Mouse (Mus musculus): ENCODE measurements around the gene Pgs1. TPM values are rescaled to one million over a fixed set of nuclear protein-coding genes. Genes with fewer than 3 reads are reported as not detected.

Pgs1 gene
- polyA plus RNA-seq, 1 experiment: 35.6 TPM

GRCm38 (mm10) chr11:117983770-117984169 is 2.3 kb upstream of the Pgs1 start:
- no peak for TF ChIP-seq CTCF (IDR thresholded peaks at IDR 0.05; ENCODE audit: extremely low read depth, insufficient read depth, insufficient read length, insufficient replicate concordance)
- TF ChIP-seq POLR2A (IDR thresholded peaks at IDR 0.05; ENCODE audit: low read depth, low read length): no peak
- no peaks in the 10 kb centered on the region for H3K27me3 ChIP-seq (ENCODE audit: control insufficient read depth, insufficient read depth, low read length)
- H3K36me3 ChIP-seq (ENCODE audit: control insufficient read depth, insufficient read depth, low read length): no peaks in the 10 kb centered on the region
- H3K27ac ChIP-seq (ENCODE audit: insufficient read depth, low read length): no peak overlapping the region
- H3K4me3 ChIP-seq (ENCODE audit: extremely low read depth, insufficient read depth, insufficient read length): no peak overlapping the region
- no peak for DNase-seq (ENCODE audit: low read depth in 1 of 2, low spot score in 2 of 2)
- H3K4me1 ChIP-seq (ENCODE audit: control insufficient read depth, insufficient read depth, insufficient read length): peaks cover 4% of the 10 kb centered on the region; the same call in 1 of the 2 replicates
- WGBS: 83% methylated on average over 7 of the region's 7 CpGs

- Histone ChIP-seq H3K27me3 (ENCODE audit: control insufficient read depth, insufficient read depth, low read length) (no peaks in the 10 kb centered on the region), H3K27ac (ENCODE audit: insufficient read depth, low read length) (peak overlapping the region; percentile 26; the same call in 1 of the 2 replicates), H3K4me3 (ENCODE audit: extremely low read depth, insufficient read depth, insufficient read length) (peak overlapping the region; percentile 85), H3K4me1 (ENCODE audit: control insufficient read depth, insufficient read depth, insufficient read length) (peaks cover 7% of the 10 kb centered on the region; the same call in 1 of the 2 replicates), H3K36me3 (ENCODE audit: control insufficient read depth, insufficient read depth, low read length) (no peaks in the 10 kb centered on the region)
- under 1% methylated on average over 32 of the region's 32 CpGs for whole genome bisulfite sequencing
- TF ChIP-seq POLR2A (IDR thresholded peaks at IDR 0.05; ENCODE audit: low read depth, low read length): no peak
- no peak for TF ChIP-seq CTCF (IDR thresholded peaks at IDR 0.05; ENCODE audit: extremely low read depth, insufficient read depth, insufficient read length, insufficient replicate concordance)
- DNase-seq (ENCODE audit: low read depth in 1 of 2, low spot score in 2 of 2): peak in 1 of 2 experiments; percentile 10
These were observed 950 bp downstream of the Pgs1 start for GRCm38 (mm10) chr11:117987032-117987451.

GRCm38 (mm10) chr11:117987968-117988367 is 1.9 kb downstream of the Pgs1 start:
- Histone ChIP-seq H3K27ac (ENCODE audit: insufficient read depth, low read length) (no peak overlapping the region), H3K4me3 (ENCODE audit: extremely low read depth, insufficient read depth, insufficient read length) (no peak overlapping the region), H3K36me3 (ENCODE audit: control insufficient read depth, insufficient read depth, low read length) (no peaks in the 10 kb centered on the region), H3K4me1 (ENCODE audit: control insufficient read depth, insufficient read depth, insufficient read length) (peaks cover 15% of the 10 kb centered on the region; the same call in 1 of the 2 replicates), H3K27me3 (ENCODE audit: control insufficient read depth, insufficient read depth, low read length) (no peaks in the 10 kb centered on the region)
- DNase-seq (ENCODE audit: low read depth in 1 of 2, low spot score in 2 of 2): no peak
- 65% methylated on average over 4 of the region's 4 CpGs for WGBS
- no peak for TF ChIP-seq POLR2A (IDR thresholded peaks at IDR 0.05; ENCODE audit: low read depth, low read length)
- no peak for TF ChIP-seq CTCF (IDR thresholded peaks at IDR 0.05; ENCODE audit: extremely low read depth, insufficient read depth, insufficient read length, insufficient replicate concordance)

GRCm38 (mm10) chr11:117989241-117989640 is 3.1 kb downstream of the Pgs1 start:
- Histone ChIP-seq H3K36me3 (ENCODE audit: control insufficient read depth, insufficient read depth, low read length) (no peaks in the 10 kb centered on the region), H3K4me3 (ENCODE audit: extremely low read depth, insufficient read depth, insufficient read length) (no peak overlapping the region), H3K27ac (ENCODE audit: insufficient read depth, low read length) (no peak overlapping the region), H3K4me1 (ENCODE audit: control insufficient read depth, insufficient read depth, insufficient read length) (peaks cover 21% of the 10 kb centered on the region; the same call in 1 of the 2 replicates), H3K27me3 (ENCODE audit: control insufficient read depth, insufficient read depth, low read length) (no peaks in the 10 kb centered on the region)
- TF ChIP-seq POLR2A (IDR thresholded peaks at IDR 0.05; ENCODE audit: low read depth, low read length) (no peak), CTCF (IDR thresholded peaks at IDR 0.05; ENCODE audit: extremely low read depth, insufficient read depth, insufficient read length, insufficient replicate concordance) (no peak)
- WGBS: 72% methylated on average over 4 of the region's 4 CpGs
- no peak for DNase-seq (ENCODE audit: low read depth in 1 of 2, low spot score in 2 of 2)

GRCm38 (mm10) chr11:117989926-117990325 is 3.8 kb downstream of the Pgs1 start:
- no peak for DNase-seq (ENCODE audit: low read depth in 1 of 2, low spot score in 2 of 2)
- no peak overlapping the region for H3K4me3 ChIP-seq (ENCODE audit: extremely low read depth, insufficient read depth, insufficient read length)
- H3K27ac ChIP-seq (ENCODE audit: insufficient read depth, low read length): no peak overlapping the region

GRCm38 (mm10) chr11:117991502-117992470 is 5.7 kb downstream of the Pgs1 start:
- Histone ChIP-seq H3K27ac (ENCODE audit: insufficient read depth, low read length) (peak overlapping the region; percentile 27; the same call in 1 of the 2 replicates), H3K36me3 (ENCODE audit: control insufficient read depth, insufficient read depth, low read length) (no peaks in the 10 kb centered on the region), H3K4me1 (ENCODE audit: control insufficient read depth, insufficient read depth, insufficient read length) (peaks cover 25% of the 10 kb centered on the region; the same call in 1 of the 2 replicates), H3K27me3 (ENCODE audit: control insufficient read depth, insufficient read depth, low read length) (no peaks in the 10 kb centered on the region), H3K4me3 (ENCODE audit: extremely low read depth, insufficient read depth, insufficient read length) (no peak overlapping the region)
- DNase-seq (ENCODE audit: low read depth in 1 of 2, low spot score in 2 of 2): peak in 1 of 2 experiments; percentile 24
- WGBS: 26% methylated on average over 9 of the region's 9 CpGs
- TF ChIP-seq CTCF (IDR thresholded peaks at IDR 0.05; ENCODE audit: extremely low read depth, insufficient read depth, insufficient read length, insufficient replicate concordance) (no peak), POLR2A (IDR thresholded peaks at IDR 0.05; ENCODE audit: low read depth, low read length) (no peak)

More at GRCm38 (mm10) chr11:117989926-117990325, 3.8 kb downstream of the Pgs1 start:
- TF ChIP-seq POLR2A (IDR thresholded peaks at IDR 0.05; ENCODE audit: low read depth, low read length): no peak
- TF ChIP-seq CTCF (IDR thresholded peaks at IDR 0.05; ENCODE audit: extremely low read depth, insufficient read depth, insufficient read length, insufficient replicate concordance): peak; percentile 23; the same call in 1 of the 2 replicates
- Histone ChIP-seq H3K27me3 (ENCODE audit: control insufficient read depth, insufficient read depth, low read length) (no peaks in the 10 kb centered on the region), H3K4me1 (ENCODE audit: control insufficient read depth, insufficient read depth, insufficient read length) (peaks cover 21% of the 10 kb centered on the region; the same call in 1 of the 2 replicates), H3K36me3 (ENCODE audit: control insufficient read depth, insufficient read depth, low read length) (no peaks in the 10 kb centered on the region)
- WGBS: 12% methylated on average over 10 of the region's 10 CpGs

Data from spleen, adult 2 months (tissue).